ENCODE assay signal across 15 mouse cellular contexts in genomic region chr14:73508630-73509395, GRCm38 (mm10). TPM values are rescaled to one million over a fixed set of nuclear protein-coding genes. Genes with fewer than 3 reads are reported as not detected.
A peak's percentile ranks its signal among the peaks of the same experiment; 100 is the strongest.
DNase-seq lines count a peak whose midpoint lies in the region; ATAC-seq and TF ChIP-seq lines count a peak whose summit lies in the region.
"Had no signal": no experiment of that assay in that cellular context is flagged by ENCODE, and none has a peak within 500 bp of the region (broad histone marks: within the 10 kb centered on the region; RNA-seq: fewer than 3 reads in every experiment).

No protein-coding gene starts in this region.

- H3K9me3 ChIP-seq in MEL (replicated peaks; ENCODE audit: insufficient read depth, low read length), result no peaks in the 10 kb centered on the region
- H3K9me3 ChIP-seq in intestine, embryonic 15.5 days, result no peaks in the 10 kb centered on the region
- H3K9me3 ChIP-seq: embryonic facial prominence, embryonic 10.5 days; embryonic facial prominence, embryonic 13.5 days; forebrain, embryonic 12.5 days; forebrain, embryonic 15.5 days; heart, embryonic 12.5 days; heart, embryonic 15.5 days; hindbrain, embryonic 10.5 days; hindbrain, embryonic 13.5 days had no signal

- no peak for TF ChIP-seq CTCF in gastrocnemius, adult 2 months (IDR thresholded peaks at IDR 0.05)
- no peak for TF ChIP-seq CTCF in MEL (IDR thresholded peaks at IDR 0.05 in 2 of 3, conservative IDR thresholded peaks at IDR 0.05 in 1 of 3; ENCODE audit: control insufficient read depth in 1 of 3, insufficient read depth in 1 of 3, low read depth in 2 of 3, low read length in 3 of 3, poor library complexity in 1 of 3, severe bottlenecking in 1 of 3)

- no peaks in the 10 kb centered on the region for H3K27me3 ChIP-seq in MEL (ENCODE audit: control insufficient read depth in 1 of 2, insufficient read depth in 2 of 2, low read length in 2 of 2)
- no peaks in the 10 kb centered on the region for H3K27me3 ChIP-seq in splenic B cell, adult 2 months (ENCODE audit: control insufficient read depth, insufficient read depth, low read length, poor library complexity, severe bottlenecking)
- H3K27me3 ChIP-seq in intestine, embryonic 15.5 days (replicated peaks), result no peaks in the 10 kb centered on the region
- H3K27me3 ChIP-seq: embryonic facial prominence, embryonic 13.5 days; forebrain, embryonic 12.5 days; forebrain, embryonic 15.5 days; heart, embryonic 12.5 days; heart, embryonic 15.5 days; Patski had no signal

- peak overlapping the region; percentile 16; the same call in 1 of the 2 replicates for H3K27ac ChIP-seq in gastrocnemius, adult 2 months
- H3K27ac ChIP-seq in MEL (ENCODE audit: control insufficient read depth, low read depth, low read length), result peak overlapping the region; percentile 75
- H3K27ac ChIP-seq in intestine, embryonic 15.5 days, result no peak overlapping the region
- H3K27ac ChIP-seq: embryonic facial prominence, embryonic 10.5 days; embryonic facial prominence, embryonic 13.5 days; forebrain, embryonic 12.5 days; forebrain, embryonic 15.5 days; heart, embryonic 15.5 days; hindbrain, embryonic 10.5 days; hindbrain, embryonic 13.5 days had no signal

- TF ChIP-seq EP300 in MEL (IDR thresholded peaks at IDR 0.05; ENCODE audit: low read depth in 1 of 2, low read length in 2 of 2), result peak; percentile 53 to 68

- TF ChIP-seq RAD21 in MEL (IDR thresholded peaks at IDR 0.05; ENCODE audit: low read depth, low read length), result no peak; the same call in 1 of the 2 replicates

- WGBS in intestine, embryonic 15.5 days, result 91% methylated on average over 6 of the region's 6 CpGs

- peaks cover 1 to 24% of the 10 kb centered on the region in 2 experiments; a peak in 2 of 4 replicates for H3K36me3 ChIP-seq in MEL (ENCODE audit: control insufficient read depth in 1 of 2, insufficient read depth in 2 of 2, low read length in 2 of 2)
- no peaks in the 10 kb centered on the region for H3K36me3 ChIP-seq in splenic B cell, adult 2 months (ENCODE audit: control insufficient read depth, insufficient read depth, low read length, poor library complexity, severe bottlenecking)
- H3K36me3 ChIP-seq in intestine, embryonic 15.5 days, result no peaks in the 10 kb centered on the region

- intact Hi-C loops in gastrocnemius, adult 2 months (cut with DNase I), result loop anchor here (2.0 kb wide), 1 partner anchor 34 kb away; no protein-coding TSS in a partner anchor
- intact Hi-C loops in gastrocnemius, postnatal 14 days (cut with DNase I; ENCODE audit: low total_unique reads), result no loop called here

- peaks cover 22% of the 10 kb centered on the region for H3K79me2 ChIP-seq in MEL (ENCODE audit: control insufficient read depth, insufficient read depth, low read length, poor library complexity)

- no peak for TF ChIP-seq POLR2A in MEL (IDR thresholded peaks at IDR 0.05; ENCODE audit: control insufficient read depth in 1 of 2, insufficient read depth in 1 of 2, low read depth in 1 of 2, low read length in 2 of 2, poor library complexity in 1 of 2)

- peaks cover 5 to 33% of the 10 kb centered on the region in 2 experiments; a peak in 3 of 4 replicates for H3K4me1 ChIP-seq in MEL (ENCODE audit: control insufficient read depth in 1 of 2, insufficient read depth in 2 of 2, low read length in 2 of 2)
- H3K4me1 ChIP-seq in intestine, embryonic 15.5 days (replicated peaks), result peaks cover 10% of the 10 kb centered on the region; the same call in 1 of the 2 replicates

- no peak overlapping the region for H3K4me2 ChIP-seq in intestine, embryonic 15.5 days (replicated peaks)
- H3K4me2 ChIP-seq: embryonic facial prominence, embryonic 13.5 days; forebrain, embryonic 12.5 days; heart, embryonic 15.5 days; hindbrain, embryonic 13.5 days had no signal

- DNase-seq in gastrocnemius, adult 2 months, result no peak
- no peak for DNase-seq in gastrocnemius, postnatal 14 days
- peak; percentile 81 for DNase-seq in MEL (ENCODE audit: low read depth, low spot score)
- DNase-seq in splenic B cell, adult 2 months (ENCODE audit: low read depth, low spot score), result peak; percentile 43
- no peak for DNase-seq in heart, adult 8-10 months (ENCODE audit: low spot score)

- peak overlapping the region; percentile 41 for H3K9ac ChIP-seq in MEL (ENCODE audit: control insufficient read depth, low read depth, low read length, poor library complexity, severe bottlenecking)
- H3K9ac ChIP-seq in intestine, embryonic 15.5 days, result no peak overlapping the region
- H3K9ac ChIP-seq: forebrain, embryonic 12.5 days; forebrain, embryonic 15.5 days; heart, embryonic 12.5 days; heart, embryonic 15.5 days; hindbrain, embryonic 13.5 days had no signal

- no peak for ATAC-seq in intestine, embryonic 15.5 days

- no peak overlapping the region for H3K4me3 ChIP-seq in gastrocnemius, adult 2 months
- H3K4me3 ChIP-seq in MEL (ENCODE audit: control insufficient read depth in 1 of 2, insufficient read depth in 1 of 2, low read depth in 2 of 2, low read length in 2 of 2), result peak overlapping the region; percentile 40 to 52
- H3K4me3 ChIP-seq in intestine, embryonic 15.5 days (replicated peaks), result no peak overlapping the region
- H3K4me3 ChIP-seq: forebrain, embryonic 12.5 days had no signal

TF ChIP-seq in MEL, 35 proteins besides CTCF, POLR2A, EP300 and RAD21 (continues in another document):
- no peak for TF ChIP-seq NRF1 (IDR thresholded peaks at IDR 0.05; ENCODE audit: insufficient read depth, low read depth, low read length, poor library complexity, severe bottlenecking)
- peak; percentile 47; the same call in 1 of the 2 replicates for TF ChIP-seq ZNF384 (IDR thresholded peaks at IDR 0.05; ENCODE audit: low read depth, low read length)
- 0 out of 2 replicates have a peak, but pooled peaks have one; percentile 41 for TF ChIP-seq NELFE (IDR thresholded peaks at IDR 0.05; ENCODE audit: low read depth, low read length)
- TF ChIP-seq SMC3 (IDR thresholded peaks at IDR 0.05; ENCODE audit: low read depth, low read length), result no peak
- TF ChIP-seq TAL1 (IDR thresholded peaks at IDR 0.05; ENCODE audit: low read length), result no peak
- no peak for TF ChIP-seq GABPA (IDR thresholded peaks at IDR 0.05; ENCODE audit: low read depth, low read length)
- no peak for TF ChIP-seq MEF2A (IDR thresholded peaks at IDR 0.05; ENCODE audit: extremely low read depth, insufficient replicate concordance, low read depth, low read length, poor library complexity, severe bottlenecking)
- TF ChIP-seq KAT2A (conservative IDR thresholded peaks at IDR 0.05; ENCODE audit: low read depth, low read length), result peak; percentile 24; the same call in 1 of the 2 replicates
- TF ChIP-seq ELF1 (IDR thresholded peaks at IDR 0.05; ENCODE audit: low read depth, low read length), result no peak
- peak; percentile 7 for TF ChIP-seq TBP (IDR thresholded peaks at IDR 0.05; ENCODE audit: low read depth, low read length)
- TF ChIP-seq UBTF (IDR thresholded peaks at IDR 0.05; ENCODE audit: borderline replicate concordance, insufficient read depth, low read depth, low read length), result no peak
- TF ChIP-seq SIN3A (IDR thresholded peaks at IDR 0.05; ENCODE audit: low read length), result peak; percentile 37; the same call in 1 of the 2 replicates
- TF ChIP-seq MAZ (IDR thresholded peaks at IDR 0.05; ENCODE audit: low read depth, low read length), result no peak
- TF ChIP-seq USF1 (IDR thresholded peaks at IDR 0.05; ENCODE audit: low read depth, low read length), result no peak
- TF ChIP-seq E2F4 (IDR thresholded peaks at IDR 0.05; ENCODE audit: borderline replicate concordance, low read depth, low read length), result no peak
- no peak; the same call in 1 of the 2 replicates for TF ChIP-seq MYB (IDR thresholded peaks at IDR 0.05; ENCODE audit: low read depth, low read length)
- peak; percentile 40; the same call in 1 of the 2 replicates for TF ChIP-seq MXI1 (IDR thresholded peaks at IDR 0.05; ENCODE audit: low read depth, low read length)
- TF ChIP-seq RCOR1 (IDR thresholded peaks at IDR 0.05; ENCODE audit: low read depth, low read length), result 0 out of 2 replicates have a peak, but pooled peaks have one; percentile 10
- TF ChIP-seq CHD2 (IDR thresholded peaks at IDR 0.05; ENCODE audit: low read length), result no peak
- no peak for TF ChIP-seq MYC (IDR thresholded peaks at IDR 0.05; ENCODE audit: low read depth, low read length)
- no peak for TF ChIP-seq JUND (IDR thresholded peaks at IDR 0.05; ENCODE audit: low read depth, low read length)
- TF ChIP-seq MAFK (IDR thresholded peaks at IDR 0.05; ENCODE audit: borderline replicate concordance, low read depth, low read length), result no peak
- no peak; the same call in 1 of the 2 replicates for TF ChIP-seq MAX (IDR thresholded peaks at IDR 0.05; ENCODE audit: low read length)
- no peak for TF ChIP-seq ZMIZ1 (IDR thresholded peaks at IDR 0.05; ENCODE audit: low read depth, low read length)
- peak; percentile 73 for TF ChIP-seq GATA1 (IDR thresholded peaks at IDR 0.05; ENCODE audit: low read depth, low read length)

RNA-seq across cellular contexts. Expression of gene Med4, which starts 1.0 kb away (rescaled TPM):
- total RNA-seq in gastrocnemius, adult 2 months (2021), result 10 to 100 TPM; 13.4 to 16.1 TPM
- total RNA-seq in gastrocnemius, postnatal 14 days (2021), result 10 to 100 TPM; 13.9 TPM
- 62.2 and 65.2 TPM in 2 replicates for total RNA-seq in MEL (2012; rRNA removed)
- 10 to 100 TPM in 1 of 2 experiments, not detected in 1; 69.2 TPM for polyA plus RNA-seq in MEL (2012; ENCODE audit: insufficient read depth in 1 of 2, insufficient read length in 2 of 2, low read depth in 1 of 2, low replicate concordance in 2 of 2, missing spikeins in 1 of 2)
- 65.9 and 67.6 TPM in 2 replicates for polyA plus RNA-seq in intestine, embryonic 15.5 days (2015; fragmentation: Nextera tagmentation; extraction: Ambion mirVana)
- total RNA-seq in heart, adult 8-10 months (2022), result 10 to 100 TPM; 19.8 to 23.7 (median 21.3) TPM

RNA-seq across cellular contexts. Expression of gene Sucla2, which starts 16.3 kb away (rescaled TPM):
- 100 to 1,000 TPM; 428 to 488 TPM for total RNA-seq in gastrocnemius, adult 2 months (2021)
- total RNA-seq in gastrocnemius, postnatal 14 days (2021), result 100 to 1,000 TPM; 474 to 606 TPM
- 59.4 and 63.0 TPM in 2 replicates for total RNA-seq in MEL (2012; rRNA removed)
- 10 to 100 TPM; 61.6 to 65.5 TPM for polyA plus RNA-seq in MEL (2012; ENCODE audit: insufficient read depth in 1 of 2, insufficient read length in 2 of 2, low read depth in 1 of 2, low replicate concordance in 2 of 2, missing spikeins in 1 of 2)
- 117 and 132 TPM in 2 replicates for polyA plus RNA-seq in intestine, embryonic 15.5 days (2015; fragmentation: Nextera tagmentation; extraction: Ambion mirVana)
- total RNA-seq in heart, adult 8-10 months (2022), result 100 to 1,000 TPM; 674 to 810 (median 734) TPM

RNA-seq across cellular contexts. Expression of gene Nudt15, which starts 39.2 kb away (rescaled TPM):
- total RNA-seq in gastrocnemius, adult 2 months (2021), result 1 to 10 TPM; 6.7 to 7.2 TPM
- total RNA-seq in gastrocnemius, postnatal 14 days (2021), result 1 to 10 TPM; 6.2 to 8.5 TPM
- 8.4 and 8.8 TPM in 2 replicates for total RNA-seq in MEL (2012; rRNA removed)
- 10 to 100 TPM in 1 of 2 experiments, not detected in 1; 12.3 TPM for polyA plus RNA-seq in MEL (2012; ENCODE audit: insufficient read depth in 1 of 2, insufficient read length in 2 of 2, low read depth in 1 of 2, low replicate concordance in 2 of 2, missing spikeins in 1 of 2)
- 6.3 and 6.7 TPM in 2 replicates for polyA plus RNA-seq in intestine, embryonic 15.5 days (2015; fragmentation: Nextera tagmentation; extraction: Ambion mirVana)
- 10 to 100 TPM in 1 of 4 experiments, 1 to 10 TPM in 3; 7.4 to 10.5 (median 8.8) TPM for total RNA-seq in heart, adult 8-10 months (2022)

Comparison
In these comparisons a context has a peak if more than half of its experiments do, and no peak if none do; other contexts are left out.
1. DNase-seq: peak in MEL (single experiment) and splenic B cell, adult 2 months (single experiment); none in gastrocnemius, adult 2 months (single experiment), gastrocnemius, postnatal 14 days (single experiment) and heart, adult 8-10 months (single experiment).
2. H3K4me3 ChIP-seq: peak in MEL (2 of 2); none in gastrocnemius, adult 2 months (single experiment) and intestine, embryonic 15.5 days (single experiment).